Mouse (Mus musculus) naive thymus-derived CD4-positive, alpha-beta T cell, adult 2 months (primary cell): ENCODE results near the gene Rab11b.

Source experiments
- DNase-seq: peaks from one replicate; pipeline ENCODE4 v3.0.0-alpha.2; 2011; ENCODE audit warnings: low read depth

Gene Rab11b

GRCm38 (mm10) chr17:33717246-33717645 is 43.1 kb downstream of the Rab11b start:
- peak; percentile 15 for DNase-seq

- DNase-seq: no peak
These were observed 45.6 kb downstream of the Rab11b start for GRCm38 (mm10) chr17:33714779-33715178.

- no peak for DNase-seq
These were observed 47.1 kb downstream of the Rab11b start for GRCm38 (mm10) chr17:33713271-33713670.

- DNase-seq: no peak
These were observed 50.5 kb downstream of the Rab11b start for GRCm38 (mm10) chr17:33709834-33710233.

GRCm38 (mm10) chr17:33703091-33703490 is 57.2 kb downstream of the Rab11b start:
- DNase-seq: no peak

- DNase-seq: no peak
These were observed 58.2 kb downstream of the Rab11b start for GRCm38 (mm10) chr17:33702178-33702577.

GRCm38 (mm10) chr17:33695471-33695870 is 64.9 kb downstream of the Rab11b start:
- no peak for DNase-seq
